Mouse (Mus musculus) lung, postnatal 0 days (tissue): ENCODE data around the gene Crebbp.

ENCODE experiments used
- CTCF ChIP-seq: IDR thresholded peaks from 2 replicates; pipeline ENCODE4 v1.5.1; 2016; ENCODE audit warnings: antibody characterized with exemption, mild to moderate bottlenecking
- EP300 ChIP-seq: IDR thresholded peaks from 2 replicates; pipeline ENCODE4 v1.6.1; 2016; ENCODE audit warnings: antibody characterized with exemption, mild to moderate bottlenecking, control low read depth

GRCm38 (mm10) chr16:4160898-4161247 is 52.9 kb downstream of the Crebbp start:
- TF ChIP-seq CTCF: no peak
- TF ChIP-seq EP300: no peak
